Mouse (Mus musculus): ENCODE data around the gene Ube2dnl1.

DNA sequence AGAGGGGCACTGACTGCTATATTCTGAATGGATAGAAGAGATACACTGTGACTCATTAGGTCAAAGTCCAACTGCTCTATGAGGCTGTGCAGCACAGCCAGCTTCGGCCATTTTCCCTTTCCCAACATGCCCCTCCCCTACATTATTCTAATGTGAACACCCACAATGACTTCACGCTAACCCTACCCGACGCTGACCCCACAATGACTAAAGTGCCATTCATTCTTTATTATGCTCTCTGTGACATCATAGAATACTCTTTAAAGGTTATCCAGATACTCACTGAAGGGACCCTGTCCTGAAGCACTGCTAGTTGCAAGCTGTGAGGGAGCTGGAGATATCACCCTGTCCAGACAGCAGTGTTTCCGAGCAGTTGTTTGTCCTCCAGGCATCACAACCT, at the start of gene Ube2dnl1:
- no peak for TF ChIP-seq POLR2A (IDR thresholded peaks at IDR 0.05; ENCODE audit: borderline replicate concordance, low read depth, low read length)
- TF ChIP-seq CTCF (IDR thresholded peaks at IDR 0.05; ENCODE audit: low read depth, low read length) = no peak

Data from bone marrow macrophage, adult 2 months (primary cell).